Mouse (Mus musculus) liver, embryonic 18 days (tissue): ENCODE data around the gene Topors. TPM values are rescaled to one million over a fixed set of nuclear protein-coding genes. Genes with fewer than 3 reads are reported as not detected.

Experiments used
- polyA plus RNA-seq: library from polyadenylated mRNA; depleted of rRNA; stranded (reverse); fragments of >200 nt; gene quantifications from 2 replicates; pipeline ENCODE4 v1.2.3, GENCODE M21; 2012; rRNA removed

Gene Topors
- polyA plus RNA-seq = 5.8 and 6.0 TPM in 2 replicates

DNA sequence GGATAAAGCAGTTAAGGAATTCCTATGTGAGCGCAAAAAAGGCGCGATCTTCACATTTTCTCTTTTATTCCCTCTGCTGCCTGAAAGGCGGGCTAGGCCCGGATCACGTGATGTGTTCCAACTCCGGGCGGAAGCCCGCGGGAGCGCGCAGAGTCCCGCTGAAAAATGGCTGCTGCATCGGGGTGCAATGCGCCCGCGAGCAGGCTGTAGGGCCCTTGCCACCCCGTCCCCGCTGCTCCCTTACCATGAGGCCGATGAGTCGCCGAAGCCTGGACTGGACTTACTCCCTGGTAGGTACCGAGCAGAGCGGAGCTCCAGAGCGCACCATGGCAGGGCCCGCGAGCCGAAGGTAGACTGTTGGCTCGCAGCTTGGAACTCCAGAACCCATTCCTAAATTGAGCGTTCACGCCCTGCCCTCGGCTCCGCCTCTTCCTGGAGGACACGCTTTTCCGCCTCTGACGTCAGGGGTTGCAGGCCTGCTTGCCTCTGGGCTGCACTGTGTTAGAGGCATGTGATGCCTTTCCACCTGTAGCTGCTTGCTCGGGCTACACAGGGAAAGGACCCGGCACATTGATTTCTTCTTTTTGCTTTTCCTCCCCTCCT, at the start of gene Topors, which contains the start of gene Smim27:
Gene Topors, minus strand, starts transcription at position 421 of the 603 bp plus-strand sequence.
Gene Smim27, plus strand, starts transcription at position 150 of the 603 bp plus-strand sequence.

DNA sequence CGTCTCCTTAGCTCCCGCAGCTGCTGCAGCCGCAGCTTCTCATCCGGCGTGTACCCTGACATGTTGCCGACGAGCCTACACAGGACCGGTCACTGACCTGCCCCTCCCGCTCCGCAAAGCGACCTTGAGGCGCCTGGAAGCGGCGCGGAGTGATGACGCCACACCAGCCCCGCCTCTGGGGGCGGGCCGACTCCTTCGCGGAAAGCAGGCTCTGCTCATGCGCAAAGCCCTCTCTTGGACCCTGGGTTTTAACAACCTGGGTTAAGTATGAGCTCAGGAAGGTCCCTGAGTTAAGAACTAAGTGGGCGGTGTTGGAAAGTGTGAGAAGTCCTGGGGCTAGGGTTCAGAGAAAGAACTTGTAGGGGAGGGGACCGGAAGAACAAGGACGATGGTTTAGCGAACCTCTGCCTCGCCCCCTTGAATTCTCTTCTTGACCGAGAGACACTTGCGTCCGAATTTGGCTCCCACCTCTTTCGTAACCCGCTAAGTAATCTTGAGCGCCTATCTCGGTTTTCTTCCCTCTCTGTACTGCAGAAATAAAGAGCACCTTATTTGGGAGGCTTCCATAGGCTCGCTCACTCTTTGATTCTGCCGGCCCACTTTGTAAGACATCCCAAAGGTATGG, 9.7 kb upstream of the Topors start, which contains the start of gene Ndufb6:
Gene Ndufb6, minus strand, starts transcription at position 146 of the 625 bp plus-strand sequence.

GRCm38 (mm10) chr4:40239409-40240271, 30.0 kb downstream of the Topors start, which contains the start of gene Ddx58:
TSS of gene Ddx58 (minus strand) at chr4:40239828.

Other genes with a start within 250 kb of the Topors start
- 52.4 and 61.1 TPM in 2 replicates for gene Aco1, start 126.8 kb downstream of the Topors start, polyA plus RNA-seq
- gene Ddx58, start 30.0 kb downstream of the Topors start, polyA plus RNA-seq = 10.8 and 11.9 TPM in 2 replicates
- 5.6 and 6.0 TPM in 2 replicates for gene Smim27, start 271 bp downstream of the Topors start, polyA plus RNA-seq
- 80.0 and 83.2 TPM in 2 replicates for gene Ndufb6, start 9.6 kb upstream of the Topors start, polyA plus RNA-seq
- 0.06 TPM in 2 replicates for gene Tmem215, start 202.3 kb upstream of the Topors start, polyA plus RNA-seq